Mouse (Mus musculus) adrenal gland, adult 8-10 months (tissue): Measurements from ENCODE around the gene Galnt16. TPM values are rescaled to one million over a fixed set of nuclear protein-coding genes. Genes with fewer than 3 reads are reported as not detected.

Source experiments
- DNase-seq: peaks from one replicate; pipeline ENCODE4 v3.0.0; 2022
- total RNA-seq, 4 experiments: library from RNA; stranded (reverse); gene quantifications; 2 replicates each; pipeline ENCODE4 v1.2.4; 2022

The Galnt16 gene
- total RNA-seq, 4 experiments from 2014 or later, result 9.3 to 14.4 (median 9.6) TPM

GRCm38 (mm10) chr12:80668391-80668790 lies 150.3 kb downstream of the Galnt16 start:
- no peak for DNase-seq

DNA sequence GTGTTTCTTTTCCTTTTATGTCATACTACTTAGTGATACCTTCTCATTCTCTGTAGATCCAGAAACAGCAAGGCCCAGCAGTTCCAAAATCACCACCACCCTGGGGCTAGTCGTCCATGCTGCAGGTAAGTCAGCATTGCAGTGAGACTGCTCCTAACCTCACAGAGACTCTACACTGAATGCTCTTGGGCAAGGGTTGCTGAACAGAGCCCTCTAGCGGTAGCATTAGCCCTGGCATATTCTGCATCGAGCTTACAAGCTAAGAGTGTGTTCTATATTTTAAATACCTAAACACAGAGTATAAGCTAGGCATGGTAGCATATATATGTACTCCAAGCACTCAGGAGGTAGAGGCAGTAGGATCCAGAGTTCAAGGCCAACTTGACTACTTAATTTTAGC lies 155.1 kb downstream of the Galnt16 start:
- DNase-seq, result no peak

Other genes with a start within 250 kb of the Galnt16 start
- gene Dcaf5, start 81.7 kb upstream of the Galnt16 start, total RNA-seq, result 10 to 100 TPM; 37.0 to 46.5 (median 41.6) TPM
- 10 to 100 TPM; 24.7 to 42.5 (median 31.2) TPM for gene Exd2, start 55.2 kb upstream of the Galnt16 start, total RNA-seq
- gene Slc39a9, start 125.6 kb downstream of the Galnt16 start, total RNA-seq, result 10 to 100 TPM; 50.0 to 60.0 (median 55.6) TPM
- 10 to 100 TPM; 31.4 to 52.6 (median 43.5) TPM for gene Erh, start 126.1 kb downstream of the Galnt16 start, total RNA-seq
- gene Plekhd1, start 174.3 kb downstream of the Galnt16 start, total RNA-seq, result under 1 TPM in 1 of 4 experiments, not detected in 3; 0.07 TPM
- gene Ccdc177, start 242.4 kb downstream of the Galnt16 start, total RNA-seq, result under 1 TPM in 1 of 4 experiments, not detected in 3; 0.09 TPM